Mouse (Mus musculus) lung, adult 18-20 months (tissue): Measurements from ENCODE around the gene Arhgap1.

ENCODE experiments used
- DNase-seq, 2 experiments: peaks; one replicate each; pipeline ENCODE4 v3.0.0; 2022; ENCODE audit warnings: mixed read lengths in 2 of 2

Arhgap1 gene

DNA sequence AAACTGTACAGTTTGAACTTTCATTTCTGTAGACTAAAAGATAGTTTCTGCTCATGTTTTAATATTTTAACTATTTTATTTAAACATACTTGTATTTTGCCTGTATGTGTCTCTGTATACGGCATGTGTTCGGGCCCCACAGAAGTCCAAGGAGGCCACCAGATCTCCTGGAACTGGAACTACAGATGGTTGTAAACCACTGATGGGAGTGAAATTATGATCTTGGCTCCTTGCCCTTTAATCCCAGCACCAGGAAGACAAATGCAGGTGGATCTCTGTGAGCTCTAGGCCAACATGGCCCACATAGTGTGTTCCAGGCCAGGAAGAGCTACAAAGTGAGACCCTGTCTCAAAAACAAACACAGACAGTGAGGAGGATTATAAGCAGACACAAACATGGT is 51.7 kb downstream of the Arhgap1 start:
- no peak for DNase-seq

GRCm38 (mm10) chr2:91705736-91706135 is 56.1 kb downstream of the Arhgap1 start:
- DNase-seq: no peak

GRCm38 (mm10) chr2:91706456-91706855 is 56.8 kb downstream of the Arhgap1 start:
- no peak for DNase-seq

DNA sequence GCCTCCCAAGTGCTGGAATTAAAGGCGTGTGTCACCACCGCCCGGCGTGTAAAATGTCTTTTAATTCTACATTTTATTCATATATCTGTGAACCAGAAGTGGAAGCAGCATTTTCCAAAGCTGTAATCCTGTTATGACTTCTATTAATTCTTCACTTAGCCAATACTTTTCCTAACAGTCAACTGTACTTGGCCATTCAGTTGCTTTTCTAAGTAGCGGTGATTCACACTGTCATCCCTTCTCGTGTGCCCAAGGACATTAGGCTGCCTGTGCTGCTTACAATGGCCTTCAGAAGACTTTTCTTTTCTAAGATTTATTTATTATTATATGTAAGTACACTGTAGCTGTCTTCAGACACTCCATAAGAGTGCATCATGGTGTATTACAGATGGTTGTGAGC is 58.7 kb downstream of the Arhgap1 start:
- no peak for DNase-seq

- peak; percentile 93 to 94 for DNase-seq
Measured at GRCm38 (mm10) chr2:91710272-91711234, 60.9 kb downstream of the Arhgap1 start, which contains the start of the genes Atg13 and Harbi1. TSS of gene Atg13 (minus strand) at chr2:91710576. TSS of gene Harbi1 (plus strand) at chr2:91710852.

GRCm38 (mm10) chr2:91711256-91711925 is 61.7 kb downstream of the Arhgap1 start:
- peak in 1 of 2 experiments; percentile 29 for DNase-seq

GRCm38 (mm10) chr2:91714921-91715320 is 65.3 kb downstream of the Arhgap1 start:
- no peak for DNase-seq

- no peak for DNase-seq
Measured at GRCm38 (mm10) chr2:91718276-91718675, 68.6 kb downstream of the Arhgap1 start.
